Mouse (Mus musculus) CH12.LX (cell line): ENCODE measurements around the gene Ndufa12. TPM values are rescaled to one million over a fixed set of nuclear protein-coding genes. Genes with fewer than 3 reads are reported as not detected.
A peak's percentile ranks its signal among the peaks of the same experiment; 100 is the strongest.

Source experiments
- DNase-seq: peaks from one replicate; pipeline ENCODE4 v3.0.0-alpha.2; 2013; ENCODE audit errors: extremely low read depth
- H3K27ac ChIP-seq: 2 replicates; pipeline ENCODE4 v1.5.1; 2012; ENCODE audit warnings: low read depth, mild to moderate bottlenecking, control low read depth, moderate library complexity; ENCODE audit not compliant: insufficient read depth
- H3K27me3 ChIP-seq: replicated peaks from 2 replicates; pipeline ENCODE3; 2012; ENCODE audit warnings: inconsistent platforms
- H3K36me3 ChIP-seq, 2 experiments: replicated peaks in 1 of 2; 2 replicates each; pipeline versions ENCODE3 to v1.6.1; 2012; ENCODE audit warnings: inconsistent platforms in 1 of 2, low read length in 1 of 2, mild to moderate bottlenecking in 1 of 2, mixed read lengths in 1 of 2, moderate library complexity in 1 of 2; ENCODE audit not compliant: control insufficient read depth in 1 of 2, insufficient read depth in 1 of 2
- H3K4me1 ChIP-seq, 2 experiments: 2 replicates each; pipeline ENCODE4 v1.6.1; 2012; ENCODE audit warnings: inconsistent platforms in 1 of 2, moderate library complexity in 1 of 2; ENCODE audit not compliant: insufficient read depth in 2 of 2, control insufficient read depth in 1 of 2
- H3K4me2 ChIP-seq: 2 replicates; pipeline ENCODE4 v1.6.1; 2012; ENCODE audit warnings: low read depth, mild to moderate bottlenecking, control low read depth; ENCODE audit not compliant: poor library complexity, insufficient read depth, severe bottlenecking
- H3K4me3 ChIP-seq, 3 experiments: fragments of 150-350 bp in 1 of 3; sonication (generic) in 1 of 3; replicated peaks in 1 of 3; 2 replicates each; pipeline versions ENCODE3 to v1.5.1; 2011 to 2012; ENCODE audit warnings: low read depth in 2 of 3, low read length in 2 of 3, mild to moderate bottlenecking in 2 of 3, moderate library complexity in 2 of 3, control low read depth in 1 of 3, improper control_type of control experiment in 1 of 3, inconsistent platforms in 1 of 3, mixed read lengths in 1 of 3; ENCODE audit not compliant: poor library complexity in 1 of 3
- H3K79me2 ChIP-seq: replicated peaks from 2 replicates; pipeline ENCODE4 v1.6.1; 2012; ENCODE audit warnings: mild to moderate bottlenecking, moderate library complexity; ENCODE audit not compliant: control insufficient read depth, poor library complexity, insufficient read depth, severe bottlenecking; ENCODE audit errors: extremely low read depth
- H3K9ac ChIP-seq: 2 replicates; pipeline ENCODE4 v1.6.1; 2012; ENCODE audit warnings: low read depth, mild to moderate bottlenecking, control low read depth, moderate library complexity; ENCODE audit not compliant: insufficient read depth
- H3K9me3 ChIP-seq: replicated peaks from 2 replicates; pipeline ENCODE3; 2012; ENCODE audit warnings: low read length, inconsistent platforms, mixed read lengths
- BHLHE40 ChIP-seq: IDR thresholded peaks from 2 replicates; pipeline ENCODE4 v1.6.1; 2011; ENCODE audit warnings: mild to moderate bottlenecking, low read depth, low read length, improper control_type of control experiment
- CTCF ChIP-seq, 2 experiments: IDR thresholded peaks in 1 of 2; conservative IDR thresholded peaks in 1 of 2; 2 replicates each; pipeline ENCODE4 v1.5.1; 2011 to 2012; ENCODE audit warnings: low read depth in 2 of 2, low read length in 2 of 2, improper control_type of control experiment in 1 of 2, inconsistent platforms in 1 of 2, mild to moderate bottlenecking in 1 of 2, moderate library complexity in 1 of 2
- ELF1 ChIP-seq: IDR thresholded peaks from 2 replicates; pipeline ENCODE4 v1.6.1; 2014; ENCODE audit warnings: low read depth, mild to moderate bottlenecking, inconsistent platforms, low read length, improper control_type of control experiment
- HCFC1 ChIP-seq: IDR thresholded peaks from 2 replicates; pipeline ENCODE4 v1.6.1; 2012; ENCODE audit warnings: low read depth, mild to moderate bottlenecking, inconsistent platforms, low read length, improper control_type of control experiment
- JUND ChIP-seq: conservative IDR thresholded peaks from 2 replicates; pipeline ENCODE4 v1.6.1; 2011; ENCODE audit warnings: low read depth, low read length, improper control_type of control experiment
- MXI1 ChIP-seq: IDR thresholded peaks from 2 replicates; pipeline ENCODE4 v1.6.1; 2011; ENCODE audit warnings: mild to moderate bottlenecking, low read depth, low read length, improper control_type of control experiment
- NRF1 ChIP-seq: IDR thresholded peaks from 2 replicates; pipeline ENCODE4 v1.6.1; 2014; ENCODE audit warnings: low read depth, mild to moderate bottlenecking, inconsistent platforms, low read length, improper control_type of control experiment, moderate library complexity
- POLR2A ChIP-seq: IDR thresholded peaks from 2 replicates; pipeline ENCODE4 v1.6.1; 2011; ENCODE audit warnings: low read depth, mild to moderate bottlenecking, improper control_type of control experiment, low read length
- RAD21 ChIP-seq: IDR thresholded peaks from 2 replicates; pipeline ENCODE4 v1.6.1; 2011; ENCODE audit warnings: low read depth, mild to moderate bottlenecking, low read length, improper control_type of control experiment, moderate library complexity
- RCOR1 ChIP-seq: conservative IDR thresholded peaks from 2 replicates; pipeline ENCODE4 v1.6.1; 2012; ENCODE audit warnings: low read depth, mild to moderate bottlenecking, inconsistent platforms, low read length, improper control_type of control experiment
- SMC3 ChIP-seq: IDR thresholded peaks from 2 replicates; pipeline ENCODE4 v1.6.1; 2011; ENCODE audit warnings: low read depth, low read length, improper control_type of control experiment
- ZC3H11A ChIP-seq: IDR thresholded peaks from 2 replicates; pipeline ENCODE4 v1.6.1; 2012; ENCODE audit warnings: low read depth, mild to moderate bottlenecking, inconsistent platforms, low read length, improper control_type of control experiment
- dilution Hi-C: fragments of 300-500 bp; cut with MboI; formaldehyde crosslinking; loops from 2 replicates; pipeline ENCODE4 v1.14.3; 2020; ENCODE audit warnings: low sequenced_read_pairs; ENCODE audit not compliant: extremely low pct_unique_long_range_greater_than_20kb, extremely low pct_ligation_motif_present
- in situ Hi-C: fragments of 300-500 bp; cut with MboI; formaldehyde crosslinking; loops from 3 replicates; pipeline ENCODE4 v1.14.3; 2019; ENCODE audit warnings: low sequenced_read_pairs, low pct_ligation_motif_present, low pct_unique_long_range_greater_than_20kb, mixed read lengths
- polyA plus RNA-seq: library from polyadenylated mRNA; unstranded; fragments of >175 nt; gene quantifications from 2 replicates; pipeline ENCODE4 v1.2.1, GENCODE M21; 2012; ENCODE audit warnings: low read depth; ENCODE audit not compliant: insufficient read length
- total RNA-seq, 2 experiments: library from RNA; depleted of rRNA; stranded (reverse); fragments of 300-350 nt in 1 of 2; fragments of >200 nt in 1 of 2; gene quantifications; 2 replicates each; pipeline ENCODE4 v1.2.3; 2012 to 2014

The Ndufa12 gene
- total and polyA plus RNA-seq, 3 experiments, result 215 to 367 (median 340) TPM

GRCm38 (mm10) chr10:94210718-94211618 lies 12.4 kb downstream of the Ndufa12 start:
- no peak for TF ChIP-seq BHLHE40
- TF ChIP-seq SMC3, result peak; percentile 61
- TF ChIP-seq NRF1, result no peak
- TF ChIP-seq JUND, result no peak
- peak in 1 of 2 experiments; percentile 63; a peak in 2 of 4 replicates for TF ChIP-seq CTCF (conservative IDR thresholded peaks at IDR 0.05 in 1 of 2, IDR thresholded peaks at IDR 0.05 in 1 of 2; ENCODE audit: low read depth in 2 of 2, low read length in 2 of 2)
- TF ChIP-seq RAD21, result peak; percentile 75
- TF ChIP-seq ZC3H11A, result peak; percentile 8; the same call in 1 of the 2 replicates
- no peak for TF ChIP-seq ELF1
- TF ChIP-seq MXI1, result no peak
- Histone ChIP-seq H3K27me3 (no peaks in the 10 kb centered on the region), H3K4me1 (peaks cover 0 to 41% of the 10 kb centered on the region in 2 experiments; a peak in 2 of 4 replicates), H3K79me2 (no peaks in the 10 kb centered on the region), H3K9ac (no peak overlapping the region), H3K27ac (no peak overlapping the region), H3K4me3 (no peak overlapping the region), H3K4me2 (no peak overlapping the region), H3K9me3 (no peaks in the 10 kb centered on the region), H3K36me3 (peaks cover 40 to 80% of the 10 kb centered on the region in 2 experiments)
- dilution Hi-C loops, result no loop called here
- in situ Hi-C loops, result loop anchor here (25.0 kb wide), 1 partner anchor 751 kb away; no protein-coding TSS in a partner anchor
- DNase-seq, result peak; percentile 25

DNA sequence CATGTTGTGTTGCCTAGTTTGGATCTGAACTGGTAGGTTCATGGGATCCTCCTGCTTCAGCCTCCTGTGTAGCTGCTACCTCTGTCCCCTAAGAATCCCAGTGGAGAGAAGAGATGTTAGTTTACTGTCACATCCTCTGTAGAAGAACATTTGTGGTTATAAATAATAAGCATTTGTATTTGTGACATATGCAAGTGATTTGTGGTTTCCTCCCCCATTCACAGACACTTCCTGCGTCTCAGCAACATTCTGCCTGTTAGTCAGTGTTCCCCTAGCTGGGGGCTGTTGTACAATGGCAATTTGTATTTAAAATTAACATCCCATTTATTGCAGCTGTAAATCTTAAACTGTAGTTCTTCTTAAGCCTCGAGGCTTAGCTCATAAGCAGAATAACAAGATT lies 13.2 kb downstream of the Ndufa12 start:
- Histone ChIP-seq H3K4me2 (no peak overlapping the region), H3K27me3 (no peaks in the 10 kb centered on the region), H3K4me3 (no peak overlapping the region), H3K9me3 (no peaks in the 10 kb centered on the region), H3K79me2 (no peaks in the 10 kb centered on the region), H3K4me1 (peaks cover 0 to 41% of the 10 kb centered on the region in 2 experiments; a peak in 2 of 4 replicates), H3K9ac (no peak overlapping the region), H3K36me3 (peaks cover 33 to 77% of the 10 kb centered on the region in 2 experiments), H3K27ac (no peak overlapping the region)
- in situ Hi-C loops (loop anchor here (25.0 kb wide), 1 partner anchor 751 kb away; no protein-coding TSS in a partner anchor), dilution Hi-C loops (no loop called here)
- TF ChIP-seq SMC3 (no peak), POLR2A (no peak), HCFC1 (no peak), RCOR1 (no peak)
- no peak for DNase-seq
